Mouse (Mus musculus) ES-Bruce4 (cell line): ENCODE results near the gene Usp40.

Source experiments
- CTCF ChIP-seq: IDR thresholded peaks from one replicate; pipeline ENCODE4 v1.8.1; 2011; ENCODE audit warnings: low read depth, low read length
- POLR2A ChIP-seq: IDR thresholded peaks from one replicate; pipeline ENCODE4 v1.8.1; 2011; ENCODE audit warnings: low read length; ENCODE audit not compliant: insufficient read depth

DNA sequence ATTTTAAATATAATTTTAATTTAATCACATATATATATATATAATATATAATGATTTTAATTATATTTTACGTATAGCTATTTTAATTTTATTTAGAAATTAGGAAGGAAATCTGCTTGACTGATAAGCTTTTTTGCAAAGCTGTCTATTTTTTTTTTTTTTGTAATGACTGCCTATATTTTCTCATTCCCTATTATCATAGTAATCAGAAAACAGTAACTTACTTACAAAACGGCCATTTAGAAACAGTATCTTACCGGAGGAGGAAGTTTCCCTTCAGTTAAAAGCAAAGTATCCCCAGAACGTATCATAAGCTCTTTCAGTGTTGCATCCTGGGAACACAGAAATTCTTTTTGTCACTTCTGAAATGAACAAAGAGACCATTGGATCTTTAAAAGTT is 48.8 kb downstream of the Usp40 start:
- TF ChIP-seq CTCF: no peak
- no peak for TF ChIP-seq POLR2A
